Mouse (Mus musculus) liver, embryonic 14.5 days (tissue): ENCODE results near the gene Gm45140.
"Not testable (repeated sequence)": the region's sequence is repeated elsewhere in the genome, so short reads cannot be mapped to it uniquely, and the experiment has no call there.

Experiments used
- CTCF ChIP-seq: IDR thresholded peaks from 2 replicates; pipeline ENCODE4 v1.5.1; 2016; ENCODE audit warnings: antibody characterized with exemption, low read depth, control low read depth
- EP300 ChIP-seq: IDR thresholded peaks from 2 replicates; pipeline ENCODE4 v1.6.1; 2016; ENCODE audit warnings: antibody characterized with exemption, low read depth

- not testable (repeated sequence) for TF ChIP-seq CTCF, EP300
These were observed 71.3 kb downstream of the Gm45140 start for GRCm38 (mm10) chr6:87764296-87764695.
